Mouse (Mus musculus) limb, embryonic 15.5 days (tissue): ENCODE data around the gene Sh3rf3. TPM values are rescaled to one million over a fixed set of nuclear protein-coding genes. Genes with fewer than 3 reads are reported as not detected.

ENCODE experiments used
- ATAC-seq: fragments of 200-750 bp; cut with Nextera tagmentation; 2 replicates; pipeline ENCODE4 v1.8.0; 2017; ENCODE audit warnings: low read depth, moderate TSS enrichment; ENCODE audit not compliant: insufficient number of reproducible peaks, low FRiP score, low TSS enrichment
- H3K27ac ChIP-seq: fragments of 300-500 bp; sonication (generic); 2 replicates; pipeline ENCODE4 v1.5.1; 2015; ENCODE audit warnings: moderate library complexity, mild to moderate bottlenecking, inconsistent platforms
- H3K27me3 ChIP-seq: fragments of 300-500 bp; sonication (generic); 2 replicates; pipeline ENCODE4 v1.6.1; 2015; ENCODE audit warnings: inconsistent platforms
- H3K36me3 ChIP-seq: fragments of 300-500 bp; sonication (generic); 2 replicates; pipeline ENCODE4 v1.6.1; 2015; ENCODE audit warnings: inconsistent platforms
- H3K4me1 ChIP-seq: fragments of 300-500 bp; sonication (generic); 2 replicates; pipeline ENCODE4 v1.6.1; 2015; ENCODE audit warnings: inconsistent platforms
- H3K4me2 ChIP-seq: fragments of 300-500 bp; sonication (generic); 2 replicates; pipeline ENCODE4 v1.6.1; 2015; ENCODE audit warnings: mild to moderate bottlenecking, inconsistent platforms
- H3K4me3 ChIP-seq: fragments of 300-500 bp; sonication (generic); 2 replicates; pipeline ENCODE4 v1.5.1; 2015; ENCODE audit warnings: mild to moderate bottlenecking, inconsistent platforms
- H3K9ac ChIP-seq: fragments of 300-500 bp; sonication (generic); 2 replicates; pipeline ENCODE4 v1.6.1; 2015; ENCODE audit warnings: inconsistent platforms
- H3K9me3 ChIP-seq: fragments of 300-500 bp; sonication (generic); 2 replicates; pipeline ENCODE4 v1.6.1; 2016; ENCODE audit warnings: inconsistent platforms
- WGBS: fragments of 180-500 bp; shearing (Covaris S2); methylation state at CpG from one replicate; pipeline ENCODE4 v1.1.7; 2015; 5-methylcytosine and 5-hydroxymethylcytosine counted together
- polyA plus RNA-seq: library from polyadenylated mRNA; unstranded; fragments of >200 nt; fragmentation: Nextera tagmentation; extraction: Ambion mirVana; gene quantifications from 2 replicates; pipeline ENCODE4 v1.2.1, GENCODE M21; 2015

Sh3rf3 gene
- polyA plus RNA-seq, 1 experiment from 2014 or later, result 3.6 TPM

DNA sequence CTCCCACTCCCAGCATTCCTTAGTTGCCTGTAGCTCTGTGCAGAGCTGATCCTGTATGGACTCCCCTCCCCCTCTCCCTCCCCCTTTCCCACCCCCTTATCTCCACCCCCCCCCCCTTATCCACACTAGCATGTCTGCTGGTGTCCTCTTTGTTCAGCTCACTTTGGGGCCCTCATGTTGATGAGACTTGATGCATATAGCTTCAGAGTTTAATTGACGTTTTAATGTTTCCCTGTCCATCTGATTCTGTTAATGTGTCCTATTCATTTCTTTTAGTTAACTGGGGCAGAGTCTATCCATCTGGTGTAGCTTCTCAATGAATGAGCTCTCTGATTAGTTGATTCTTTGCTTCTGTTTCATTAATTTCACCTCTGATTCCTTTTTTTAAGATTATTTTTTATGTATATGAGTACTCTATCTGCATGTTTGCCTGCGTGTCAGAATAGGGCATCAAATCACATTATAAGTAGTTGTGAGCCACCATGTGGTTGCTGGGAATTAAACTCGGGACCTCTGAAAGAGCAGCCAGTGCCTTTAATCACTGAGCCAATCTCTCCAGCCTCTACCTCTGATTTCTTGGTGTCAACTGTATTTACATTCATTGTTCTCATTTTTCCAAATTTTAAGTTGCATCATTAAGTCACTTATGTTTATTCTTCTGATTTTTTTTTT is 206.3 kb downstream of the Sh3rf3 start:
- H3K27ac ChIP-seq, result no peak overlapping the region
- H3K4me1 ChIP-seq, result no peaks in the 10 kb centered on the region
- no peak overlapping the region for H3K4me3 ChIP-seq
- no peaks in the 10 kb centered on the region for H3K9me3 ChIP-seq
- no peak overlapping the region for H3K4me2 ChIP-seq
- no peak for ATAC-seq
- no peaks in the 10 kb centered on the region for H3K36me3 ChIP-seq
- WGBS, result 71% methylated on average over 3 of the region's 3 CpGs
- H3K27me3 ChIP-seq, result no peaks in the 10 kb centered on the region
- no peak overlapping the region for H3K9ac ChIP-seq

DNA sequence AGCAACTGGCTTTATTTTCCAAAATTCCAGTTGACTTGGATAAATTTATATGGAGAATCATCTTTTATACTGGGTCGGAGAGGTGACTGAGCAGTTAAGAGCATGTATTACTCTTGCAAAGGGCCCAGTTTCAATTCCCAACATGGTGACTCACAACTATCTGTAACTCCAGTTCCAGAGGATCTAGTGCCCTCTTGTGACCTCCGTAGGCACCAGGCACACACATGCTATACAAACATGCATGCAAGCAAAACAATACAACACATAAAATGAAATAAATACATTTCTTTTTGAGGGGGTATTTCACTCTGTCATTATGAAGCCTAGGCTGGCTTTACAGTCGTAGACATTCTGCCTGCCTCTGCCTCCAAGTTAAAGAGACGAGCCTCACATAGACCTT is 237.3 kb downstream of the Sh3rf3 start:
- H3K4me3 ChIP-seq, result no peak overlapping the region
- H3K27ac ChIP-seq, result no peak overlapping the region
- no peak overlapping the region for H3K4me2 ChIP-seq
- ATAC-seq, result no peak
- WGBS, result 81% methylated on average over 4 of the region's 4 CpGs
- no peaks in the 10 kb centered on the region for H3K36me3 ChIP-seq
- no peaks in the 10 kb centered on the region for H3K27me3 ChIP-seq
- H3K4me1 ChIP-seq, result no peaks in the 10 kb centered on the region
- H3K9me3 ChIP-seq, result no peaks in the 10 kb centered on the region
- H3K9ac ChIP-seq, result no peak overlapping the region

DNA sequence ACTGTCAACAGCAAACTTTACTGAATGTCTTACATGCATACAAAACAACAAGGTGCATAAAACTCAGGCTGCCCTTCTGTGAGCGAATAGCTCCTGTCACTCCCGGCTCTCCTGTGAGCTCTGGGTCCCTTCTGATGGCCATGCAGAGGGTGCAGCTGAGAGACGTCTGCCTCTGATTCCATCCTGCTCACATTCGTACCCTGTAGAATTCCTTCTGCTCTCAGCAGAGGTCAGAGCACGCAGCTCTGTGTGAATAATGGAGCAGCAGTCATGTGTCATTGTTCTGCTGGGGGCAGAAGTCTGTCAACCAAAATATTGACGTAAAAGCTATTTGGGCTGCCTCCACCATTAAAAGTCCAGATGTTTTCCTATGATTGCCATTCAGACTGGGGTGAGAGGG is 243.1 kb downstream of the Sh3rf3 start:
- ATAC-seq, result no peak
- no peak overlapping the region for H3K4me3 ChIP-seq
- WGBS, result 49% methylated on average over 6 of the region's 6 CpGs
- H3K9me3 ChIP-seq, result no peaks in the 10 kb centered on the region
- no peaks in the 10 kb centered on the region for H3K4me1 ChIP-seq
- H3K27me3 ChIP-seq, result no peaks in the 10 kb centered on the region
- no peaks in the 10 kb centered on the region for H3K36me3 ChIP-seq
- H3K27ac ChIP-seq, result no peak overlapping the region
- H3K4me2 ChIP-seq, result no peak overlapping the region
- no peak overlapping the region for H3K9ac ChIP-seq

DNA sequence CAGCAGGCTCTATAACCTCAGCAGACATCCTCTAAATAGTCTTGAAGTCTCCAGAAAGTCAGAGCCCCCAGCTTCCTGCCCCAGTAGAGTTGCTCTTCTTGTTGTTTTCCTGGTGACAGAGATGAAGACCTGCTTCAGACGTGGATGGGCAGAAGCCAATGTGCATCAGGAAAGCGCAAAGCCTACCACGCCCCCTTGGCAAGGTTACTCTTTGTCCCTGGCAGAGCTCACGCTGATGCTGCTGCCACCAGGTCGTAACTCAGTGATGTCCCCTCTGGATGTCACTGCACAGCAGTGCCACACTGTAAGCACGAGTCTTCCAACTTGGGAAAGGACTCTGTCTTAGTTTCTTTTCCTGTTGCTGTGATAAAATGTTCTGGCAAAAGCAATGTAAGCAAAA is 253.6 kb downstream of the Sh3rf3 start:
- H3K9ac ChIP-seq, result no peak overlapping the region
- no peaks in the 10 kb centered on the region for H3K4me1 ChIP-seq
- WGBS, result 66% methylated on average over 6 of the region's 6 CpGs
- H3K36me3 ChIP-seq, result no peaks in the 10 kb centered on the region
- H3K27ac ChIP-seq, result no peak overlapping the region
- ATAC-seq, result no peak
- H3K4me3 ChIP-seq, result no peak overlapping the region
- H3K4me2 ChIP-seq, result no peak overlapping the region
- no peaks in the 10 kb centered on the region for H3K9me3 ChIP-seq
- no peaks in the 10 kb centered on the region for H3K27me3 ChIP-seq

DNA sequence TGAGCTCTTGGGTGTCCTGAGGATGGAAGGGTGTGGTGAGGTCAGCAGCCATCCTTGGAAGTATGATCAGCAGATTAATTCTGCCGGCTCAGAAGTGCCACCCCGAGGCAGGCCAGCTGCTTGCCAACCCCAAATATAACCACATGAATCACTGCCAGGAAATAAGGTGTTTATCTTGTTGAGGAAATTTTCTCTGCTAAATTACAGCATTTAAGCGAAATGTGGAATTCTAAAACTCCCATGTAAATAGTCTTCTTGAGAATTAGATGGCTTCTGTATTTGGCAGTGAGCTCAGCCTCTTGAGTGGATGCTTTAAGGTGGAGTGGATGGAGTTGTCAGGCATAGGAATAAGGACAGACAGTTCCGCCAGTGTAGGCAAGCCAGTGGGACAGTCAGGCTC is 259.7 kb downstream of the Sh3rf3 start:
- no peaks in the 10 kb centered on the region for H3K36me3 ChIP-seq

DNA sequence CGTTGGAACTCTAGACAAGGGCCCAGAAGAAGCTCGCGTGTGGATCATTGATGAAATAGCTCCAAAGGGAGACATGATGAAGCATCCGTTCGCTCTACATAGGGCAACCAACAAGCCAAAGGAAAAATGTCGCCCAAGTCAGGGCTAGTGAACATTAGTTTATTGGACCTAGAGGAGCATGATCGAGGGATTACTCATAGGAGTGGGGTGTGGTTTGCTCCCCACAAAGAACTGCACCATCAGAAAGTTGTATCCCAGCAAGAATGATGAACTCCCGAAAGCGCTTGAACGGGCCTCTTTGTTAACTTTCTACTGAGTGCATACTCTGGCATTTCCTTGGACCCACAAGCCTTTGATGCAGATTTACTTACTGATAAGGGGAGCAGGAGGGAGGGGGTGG is 263.5 kb downstream of the Sh3rf3 start:
- ATAC-seq, result no peak
- H3K36me3 ChIP-seq, result no peaks in the 10 kb centered on the region
- no peaks in the 10 kb centered on the region for H3K9me3 ChIP-seq
- 88% methylated on average over 10 of the region's 10 CpGs for WGBS
- no peak overlapping the region for H3K27ac ChIP-seq
- H3K9ac ChIP-seq, result no peak overlapping the region
- H3K4me2 ChIP-seq, result no peak overlapping the region
- H3K4me1 ChIP-seq, result peaks cover 8% of the 10 kb centered on the region; the same call in 1 of the 2 replicates
- no peak overlapping the region for H3K4me3 ChIP-seq
- no peaks in the 10 kb centered on the region for H3K27me3 ChIP-seq

More for the DNA sequence above, 259.7 kb downstream of the Sh3rf3 start:
- WGBS, result 55% methylated on average over 4 of the region's 4 CpGs
- H3K9ac ChIP-seq, result no peak overlapping the region
- no peaks in the 10 kb centered on the region for H3K9me3 ChIP-seq
- no peak overlapping the region for H3K4me2 ChIP-seq
- no peak for ATAC-seq
- H3K4me1 ChIP-seq, result no peaks in the 10 kb centered on the region
- no peaks in the 10 kb centered on the region for H3K27me3 ChIP-seq
- H3K4me3 ChIP-seq, result no peak overlapping the region
- H3K27ac ChIP-seq, result no peak overlapping the region

DNA sequence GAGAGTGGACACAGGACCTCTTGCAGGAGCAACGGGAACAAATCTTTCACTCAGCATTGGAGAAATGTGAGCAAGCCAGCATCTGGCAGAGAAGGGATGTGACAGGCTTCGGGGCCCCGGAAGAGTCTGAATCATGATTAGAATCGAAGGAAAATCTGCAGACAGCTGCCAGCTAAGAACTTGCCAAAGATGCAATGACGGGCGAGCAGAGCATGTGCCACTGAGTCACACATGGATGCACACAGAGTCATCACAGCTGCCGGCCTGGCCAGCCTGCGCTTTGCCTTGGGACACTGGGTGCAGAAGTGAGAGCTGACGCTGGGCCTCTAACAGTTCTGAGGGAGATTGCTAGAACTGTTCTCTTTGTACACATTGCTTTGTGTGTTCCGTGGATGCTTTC is 264.8 kb downstream of the Sh3rf3 start:
- H3K4me3 ChIP-seq, result no peak overlapping the region
- H3K27me3 ChIP-seq, result no peaks in the 10 kb centered on the region
- no peak for ATAC-seq
- no peak overlapping the region for H3K27ac ChIP-seq
- no peaks in the 10 kb centered on the region for H3K36me3 ChIP-seq
- H3K4me2 ChIP-seq, result no peak overlapping the region
- no peak overlapping the region for H3K9ac ChIP-seq
- no peaks in the 10 kb centered on the region for H3K9me3 ChIP-seq
- 79% methylated on average over 10 of the region's 10 CpGs for WGBS
- H3K4me1 ChIP-seq, result peaks cover 8% of the 10 kb centered on the region; the same call in 1 of the 2 replicates

DNA sequence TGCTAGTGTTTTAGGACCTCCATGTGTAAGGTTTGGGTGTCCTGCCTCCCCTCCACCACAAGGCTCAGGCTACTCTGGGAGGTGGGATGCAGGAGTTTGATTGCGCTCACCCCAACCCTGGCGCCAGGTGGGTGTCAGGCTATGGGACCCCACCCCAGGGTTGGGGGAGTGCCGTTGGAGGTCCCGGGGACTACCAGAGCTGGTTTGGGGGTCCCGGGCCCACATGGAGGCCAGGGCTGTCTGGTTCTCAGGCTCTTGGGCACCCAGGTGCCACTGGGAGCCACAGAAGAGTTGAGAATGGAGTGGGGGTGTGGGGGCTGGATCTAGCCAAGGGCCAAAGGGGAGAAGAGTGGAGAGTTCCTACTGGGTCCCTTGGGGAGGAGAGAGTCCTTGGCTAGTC is 272.4 kb downstream of the Sh3rf3 start:
- H3K4me3 ChIP-seq, result no peak overlapping the region
- H3K9ac ChIP-seq, result no peak overlapping the region
- H3K27ac ChIP-seq, result no peak overlapping the region
- no peaks in the 10 kb centered on the region for H3K27me3 ChIP-seq
- H3K4me2 ChIP-seq, result no peak overlapping the region
- H3K36me3 ChIP-seq, result no peaks in the 10 kb centered on the region
- H3K4me1 ChIP-seq, result peaks cover 7% of the 10 kb centered on the region
- no peaks in the 10 kb centered on the region for H3K9me3 ChIP-seq
- 94% methylated on average over 5 of the region's 5 CpGs for WGBS
- no peak for ATAC-seq

DNA sequence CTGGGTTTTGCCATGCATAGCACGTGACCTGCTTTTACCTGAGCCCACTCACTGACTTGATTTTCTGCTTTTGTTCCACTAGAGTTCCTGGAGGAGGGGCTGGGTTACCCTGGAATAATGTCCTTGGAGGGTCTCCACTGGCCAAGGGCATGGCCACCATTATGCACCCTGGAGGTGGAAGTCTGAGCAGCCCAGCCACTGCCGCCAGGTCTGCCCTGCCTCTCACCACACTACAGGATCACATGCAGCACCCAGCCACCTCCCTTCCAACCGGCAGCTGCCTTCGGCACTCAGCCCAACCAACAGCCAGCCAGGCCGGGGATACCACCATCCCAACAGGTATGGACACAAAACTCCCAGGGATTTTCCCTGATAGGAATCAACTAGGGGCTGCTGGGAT is 273.4 kb downstream of the Sh3rf3 start:
- Histone ChIP-seq H3K4me2 (no peak overlapping the region), H3K9ac (no peak overlapping the region), H3K27ac (no peak overlapping the region), H3K27me3 (no peaks in the 10 kb centered on the region), H3K9me3 (no peaks in the 10 kb centered on the region), H3K4me1 (peaks cover 7% of the 10 kb centered on the region), H3K36me3 (no peaks in the 10 kb centered on the region), H3K4me3 (no peak overlapping the region)
- ATAC-seq, result no peak; the same call in 1 of the 2 replicates
- 82% methylated on average over 5 of the region's 5 CpGs for WGBS

DNA sequence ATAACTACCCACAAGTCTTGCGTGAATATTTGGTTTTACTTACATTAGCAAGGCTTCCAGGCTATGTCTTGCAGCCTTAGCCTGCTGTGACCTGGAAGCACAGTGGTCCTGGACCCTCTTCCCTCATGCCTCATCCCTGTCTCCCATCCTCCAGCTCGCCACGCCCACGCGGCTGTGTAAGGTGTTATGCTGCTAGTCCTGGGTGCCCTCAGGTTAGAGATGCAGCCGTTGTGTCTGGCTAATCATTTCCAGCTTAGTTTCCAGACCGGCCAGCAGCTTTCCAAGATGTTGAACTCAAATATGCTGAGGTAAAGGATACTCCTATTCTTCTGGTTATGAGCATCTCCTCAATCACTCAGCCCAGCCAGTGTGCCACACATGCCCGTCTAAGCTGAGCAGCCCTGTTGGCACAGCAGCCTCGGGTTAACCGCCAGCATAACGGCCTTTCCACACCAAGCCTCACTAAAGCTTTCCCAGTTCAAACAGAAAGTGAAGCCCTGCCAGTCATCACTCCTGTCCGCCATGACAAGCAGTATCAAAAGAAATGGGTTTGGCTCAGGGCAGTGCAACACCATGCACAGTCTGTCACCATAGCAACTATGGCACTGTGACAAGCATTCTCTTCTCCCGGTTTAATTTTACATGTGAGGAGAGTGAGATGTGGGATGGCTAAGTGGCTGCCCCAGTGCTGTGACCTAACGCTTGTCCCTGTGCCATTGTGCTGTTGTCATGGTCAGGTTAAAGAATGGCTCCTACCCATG is 276.9 kb downstream of the Sh3rf3 start:
- H3K27ac ChIP-seq, result no peak overlapping the region
- WGBS, result 68% methylated on average over 14 of the region's 14 CpGs
- peaks cover 7% of the 10 kb centered on the region for H3K4me1 ChIP-seq
- no peaks in the 10 kb centered on the region for H3K36me3 ChIP-seq
- H3K9me3 ChIP-seq, result no peaks in the 10 kb centered on the region
- no peak for ATAC-seq
- no peak overlapping the region for H3K9ac ChIP-seq
- H3K27me3 ChIP-seq, result no peaks in the 10 kb centered on the region
- H3K4me3 ChIP-seq, result no peak overlapping the region
- H3K4me2 ChIP-seq, result no peak overlapping the region

DNA sequence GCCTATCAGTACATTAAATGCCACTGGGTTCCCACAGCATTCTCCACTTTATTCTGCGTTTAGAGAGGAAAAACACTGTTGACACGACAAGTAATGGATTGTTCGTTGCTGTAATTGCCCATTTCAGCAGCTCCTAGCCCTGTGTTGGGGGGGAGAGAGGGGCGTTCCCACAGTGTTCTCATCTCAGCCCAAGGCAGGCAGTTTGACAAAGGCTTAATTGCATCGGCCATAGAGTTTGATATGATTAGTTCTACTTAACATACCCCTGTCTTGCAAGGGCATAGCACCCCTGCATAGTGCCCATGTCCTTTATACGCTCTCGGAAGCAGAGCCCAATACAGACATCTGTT is 277.4 kb downstream of the Sh3rf3 start:
- no peak overlapping the region for H3K4me2 ChIP-seq

DNA sequence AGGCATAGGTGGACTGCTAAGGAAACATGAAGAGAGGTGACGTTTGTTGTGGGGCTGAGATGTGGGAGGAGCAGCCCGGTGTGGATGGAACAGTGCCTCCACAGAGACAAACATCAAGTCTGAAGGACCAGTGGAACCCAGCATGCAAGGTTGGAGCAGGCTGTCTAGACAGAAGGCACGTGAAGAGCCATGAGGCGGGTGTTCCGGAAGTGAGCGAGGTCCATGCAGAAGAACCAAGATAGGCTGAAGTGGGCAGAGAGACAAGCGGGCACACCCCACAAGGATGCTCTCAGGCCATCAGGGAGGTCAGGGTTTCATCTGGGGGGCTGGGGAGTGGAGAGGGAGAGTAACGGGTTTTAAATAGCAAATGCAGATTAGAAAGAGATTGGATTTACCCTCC is 278.4 kb downstream of the Sh3rf3 start:
- Histone ChIP-seq H3K9ac (no peak overlapping the region), H3K27ac (no peak overlapping the region), H3K27me3 (no peaks in the 10 kb centered on the region), H3K4me3 (no peak overlapping the region), H3K4me1 (peaks cover 7% of the 10 kb centered on the region), H3K9me3 (no peaks in the 10 kb centered on the region), H3K36me3 (no peaks in the 10 kb centered on the region), H3K4me2 (no peak overlapping the region)
- WGBS, result 91% methylated on average over 8 of the region's 8 CpGs
- no peak for ATAC-seq

More for the DNA sequence above, 277.4 kb downstream of the Sh3rf3 start:
- Histone ChIP-seq H3K4me3 (no peak overlapping the region), H3K9ac (no peak overlapping the region), H3K27ac (no peak overlapping the region), H3K4me1 (peaks cover 7% of the 10 kb centered on the region), H3K9me3 (no peaks in the 10 kb centered on the region), H3K27me3 (no peaks in the 10 kb centered on the region), H3K36me3 (no peaks in the 10 kb centered on the region)
- ATAC-seq, result no peak
- 72% methylated on average over 7 of the region's 7 CpGs for WGBS
